Mouse (Mus musculus): ENCODE data around the gene Pclo.

DNA sequence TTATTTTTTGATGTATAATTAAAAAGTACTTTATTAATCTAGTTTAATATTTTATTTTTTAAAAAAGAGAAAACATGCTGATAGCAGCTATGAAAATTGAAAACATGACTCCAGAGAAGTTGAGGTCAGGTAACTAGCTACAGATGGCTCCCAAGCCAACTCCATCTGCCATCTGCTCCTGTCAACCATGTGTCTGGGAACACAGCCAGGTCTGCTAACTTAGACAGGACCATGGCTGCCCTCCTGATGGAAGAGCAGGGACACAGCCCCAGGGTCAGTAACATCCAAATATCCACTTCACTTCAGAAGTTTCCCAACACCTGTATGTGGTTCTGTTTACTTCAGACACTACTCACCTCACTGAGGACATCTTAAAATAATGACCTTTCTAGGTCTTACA lies 236.2 kb downstream of the Pclo start:
- no peak for TF ChIP-seq CTCF (IDR thresholded peaks at IDR 0.05; ENCODE audit: insufficient read depth, low read depth, low read length)
- TF ChIP-seq POLR2A (IDR thresholded peaks at IDR 0.05; ENCODE audit: insufficient read depth, low read depth, low read length): no peak

Data from olfactory bulb, adult 2 months (tissue).